Mouse (Mus musculus) common myeloid progenitor, adult 5-6 weeks (primary cell): ENCODE results near the gene Kdr. TPM values are rescaled to one million over a fixed set of nuclear protein-coding genes. Genes with fewer than 3 reads are reported as not detected.

Source experiments
- ATAC-seq: replicated peaks from 2 replicates; pipeline ENCODE4 v1.8.0; 2016; ENCODE audit warnings: low read depth, mild to moderate bottlenecking, moderate TSS enrichment, inconsistent platforms; ENCODE audit not compliant: poor library complexity, severe bottlenecking
- total RNA-seq: library from RNA; stranded (forward); fragments of 200-1000, 187-1606 nt; gene quantifications from 2 replicates; pipeline ENCODE4 v1.2.3, GENCODE M21; 2017

Kdr gene
- total RNA-seq, 1 experiment from 2014 or later, result 0.46 TPM

DNA sequence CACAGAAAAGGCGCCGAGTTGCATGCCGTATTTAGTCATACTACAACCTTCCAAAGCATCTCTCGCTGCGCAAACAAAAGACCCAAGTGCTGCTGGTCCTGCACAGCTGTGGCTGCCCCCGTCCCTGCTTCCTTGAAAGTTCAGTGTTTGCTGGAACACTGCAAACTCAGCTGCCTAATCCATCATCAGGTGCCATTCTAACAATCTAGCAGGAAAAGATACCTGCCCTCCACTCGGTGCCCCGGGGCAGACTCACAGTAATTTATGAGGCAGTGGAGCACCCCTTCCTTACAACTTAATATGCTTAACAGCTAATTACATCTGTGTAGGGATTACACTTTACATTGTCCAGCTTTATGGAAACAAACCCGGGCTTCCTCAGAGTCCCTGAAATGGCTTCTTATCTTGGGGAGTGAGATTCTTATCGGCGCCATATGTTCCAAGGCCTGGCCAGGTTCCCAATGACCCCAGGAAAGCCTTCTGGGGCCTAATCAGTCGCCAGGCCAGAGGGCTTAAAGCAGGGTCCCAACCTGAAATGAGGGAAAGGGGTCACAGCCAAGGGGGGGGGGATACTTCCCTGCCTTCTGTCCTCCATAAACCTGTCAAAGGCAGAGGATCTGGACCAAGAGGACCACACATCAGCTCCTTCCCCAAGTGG, 56.4 kb downstream of the Kdr start:
- ATAC-seq, result 0 out of 2 replicates have a peak, but pooled peaks have one; percentile 50

DNA sequence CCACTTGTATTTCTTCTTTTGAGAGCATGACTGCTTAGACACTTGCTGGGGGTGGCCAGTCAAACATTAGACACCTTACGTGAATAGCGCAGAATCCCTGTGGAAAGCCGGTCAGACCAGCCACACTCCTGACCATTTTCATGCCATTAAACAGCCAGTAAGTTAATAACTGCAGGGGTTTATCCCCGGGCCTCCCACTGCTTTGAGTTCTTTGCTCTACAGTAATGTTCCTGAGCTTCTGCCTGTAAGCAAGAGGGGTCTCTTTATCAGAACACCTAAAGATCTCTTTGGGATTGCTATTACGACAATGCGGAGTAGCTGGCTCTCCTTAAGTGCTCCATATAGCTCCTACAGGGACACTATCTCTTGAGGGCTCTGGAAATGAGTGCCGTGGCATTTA, 58.7 kb downstream of the Kdr start:
- no peak for ATAC-seq

DNA sequence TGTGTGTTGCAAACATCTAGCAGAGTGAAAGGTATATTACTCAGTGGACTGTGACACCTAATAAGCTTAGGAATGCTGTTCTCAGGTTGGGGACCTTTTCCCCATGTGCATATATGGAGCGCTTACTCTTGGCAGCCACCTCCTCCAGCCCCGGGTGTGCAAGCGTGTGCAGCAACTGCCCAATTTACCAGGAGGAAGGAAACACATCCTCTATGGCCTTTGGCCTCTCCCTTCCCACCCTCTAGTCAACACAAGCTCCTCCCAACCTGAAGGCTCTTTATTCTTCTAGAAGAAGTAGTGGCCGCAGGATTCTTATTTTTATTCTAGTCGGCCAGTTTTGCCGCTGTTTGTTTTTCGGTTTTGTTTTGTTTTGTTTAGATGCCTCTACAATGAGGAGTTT, 60.1 kb downstream of the Kdr start:
- no peak for ATAC-seq

DNA sequence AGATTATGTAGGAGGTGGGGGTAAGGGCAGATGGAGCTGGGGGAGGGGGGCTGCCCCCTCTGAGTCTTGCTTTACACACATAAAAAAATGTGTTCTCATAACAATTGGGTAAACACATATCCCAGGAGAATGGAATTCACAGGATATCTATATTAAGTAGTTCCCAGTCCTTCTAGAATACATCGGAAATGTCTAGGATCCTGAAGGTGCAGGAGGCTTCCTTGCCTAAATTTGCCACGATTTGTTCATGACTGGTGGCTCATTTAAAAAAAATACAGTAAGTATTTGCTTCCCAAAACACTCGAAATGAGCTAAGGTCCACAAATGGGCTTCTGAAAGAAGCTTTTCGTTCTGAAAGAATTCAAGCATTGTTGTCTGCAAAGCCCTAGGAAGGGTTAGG, 61.0 kb downstream of the Kdr start:
- no peak for ATAC-seq

DNA sequence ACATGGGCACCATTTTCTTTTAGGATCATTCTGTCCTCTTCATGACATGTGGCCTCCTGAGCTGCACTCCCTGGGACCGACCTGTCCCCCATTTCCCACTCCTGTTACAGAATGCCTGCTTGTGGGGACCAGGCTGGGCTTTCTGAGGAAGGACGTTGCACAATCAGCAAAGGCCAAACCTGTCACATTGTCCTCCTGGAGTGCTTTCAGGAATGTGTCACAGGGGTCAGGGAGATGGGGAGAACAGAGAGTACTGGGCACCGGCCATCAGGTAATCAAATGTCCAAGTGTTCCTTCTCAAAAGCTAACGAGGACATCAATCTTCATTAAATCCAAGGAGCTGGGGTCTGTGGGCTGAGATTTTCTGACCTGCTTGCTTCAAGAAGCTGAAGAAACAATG, 72.2 kb downstream of the Kdr start:
- no peak for ATAC-seq

DNA sequence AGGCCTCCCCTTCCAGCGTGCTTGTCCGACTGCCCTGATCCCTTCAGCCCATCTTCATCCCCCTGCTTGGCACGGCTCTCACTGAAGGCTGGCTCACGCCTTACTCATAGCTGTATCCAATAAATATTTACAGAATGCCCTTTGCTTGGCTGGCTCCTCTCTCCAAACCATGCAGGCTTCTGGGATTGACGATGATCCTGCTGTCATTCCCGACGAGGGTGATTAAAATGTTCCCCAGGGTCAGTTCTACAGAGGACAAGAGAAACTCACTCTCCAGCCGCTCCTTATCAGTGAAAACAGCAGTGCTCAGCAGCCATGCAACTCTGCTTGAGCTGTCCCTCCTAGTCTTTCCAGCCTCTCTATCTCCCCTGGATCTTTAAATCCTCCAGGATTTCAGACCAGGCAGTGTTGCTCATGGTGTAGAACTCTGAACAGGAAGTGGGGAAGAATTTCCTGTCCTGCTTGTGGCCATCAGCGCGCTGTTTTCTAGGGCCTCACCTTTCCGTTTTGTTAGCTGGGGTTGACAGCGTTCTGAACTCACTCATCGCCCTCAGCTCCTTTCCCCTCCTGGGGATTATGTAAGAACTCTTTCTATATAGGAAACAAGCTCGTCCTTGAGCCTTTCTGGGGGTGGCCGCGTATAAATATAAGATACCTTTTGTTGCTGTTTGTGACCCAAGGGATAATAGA, 77.9 kb downstream of the Kdr start:
- 0 out of 2 replicates have a peak, but pooled peaks have one; percentile 25 for ATAC-seq

DNA sequence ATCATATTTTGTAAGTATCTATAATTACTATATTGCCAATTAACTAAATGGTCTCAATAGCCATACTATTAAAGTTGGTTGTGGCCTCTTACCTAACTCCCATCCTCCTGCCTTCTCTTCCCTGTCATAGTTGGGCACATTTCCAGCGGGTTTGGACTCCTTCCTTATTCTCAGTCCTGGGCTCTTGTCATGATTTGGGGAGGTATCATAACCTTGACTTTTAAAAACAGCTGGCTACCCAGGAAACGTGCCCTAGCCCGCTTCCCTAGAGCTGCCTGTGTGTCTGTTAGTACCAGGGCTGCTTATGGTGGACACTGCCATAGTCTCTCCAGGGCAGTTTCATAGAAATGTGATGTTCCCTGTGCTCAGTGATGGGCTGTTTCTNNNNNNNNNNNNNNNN, 82.9 kb downstream of the Kdr start:
- ATAC-seq, result no peak

DNA sequence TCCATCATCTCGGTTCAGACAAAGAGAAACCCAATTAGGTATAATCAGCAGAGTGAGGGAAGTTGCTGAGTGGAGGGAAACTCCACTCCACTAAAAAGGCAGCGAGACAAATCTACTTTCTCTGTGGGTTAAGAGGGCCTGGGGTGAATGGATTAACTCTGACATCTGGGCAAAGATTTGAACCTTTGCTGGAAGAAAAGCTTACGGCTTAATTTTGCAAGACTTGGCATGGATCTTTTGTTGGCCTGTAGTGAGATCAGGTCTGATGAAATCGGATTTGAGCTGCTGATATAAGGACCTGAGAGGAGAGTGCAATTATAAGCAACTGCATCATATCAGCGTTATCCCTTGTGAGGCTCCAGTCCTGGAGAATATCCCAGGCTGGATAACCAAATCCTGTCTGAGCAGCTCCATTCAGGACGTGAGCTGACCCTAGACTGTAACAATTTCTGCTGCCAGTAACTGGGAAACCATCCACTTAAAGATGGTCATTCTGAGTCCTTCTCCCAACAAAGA, 85.2 kb downstream of the Kdr start:
- ATAC-seq, result no peak

Other genes with a start within 250 kb of the Kdr start
- 12.3 and 12.7 TPM in 2 replicates for gene Srd5a3, start 161.8 kb upstream of the Kdr start, total RNA-seq
- gene Tmem165, start 205.4 kb upstream of the Kdr start, total RNA-seq, result 43.2 and 54.0 TPM in 2 replicates